Mouse (Mus musculus) small intestine, adult 2 months (tissue): Measurements from ENCODE around the gene Ifitm5.

ENCODE experiments used
- CTCF ChIP-seq: fragments of 200-500 bp; IDR thresholded peaks from 2 replicates; pipeline ENCODE4 v1.5.1; 2012; ENCODE audit warnings: low read depth, mild to moderate bottlenecking, control low read depth, inconsistent platforms, low read length, moderate library complexity, mixed read lengths; ENCODE audit not compliant: insufficient replicate concordance, insufficient read length; ENCODE audit errors: extremely low read depth
- POLR2A ChIP-seq: fragments of 200-500 bp; IDR thresholded peaks from 2 replicates; pipeline ENCODE4 v1.6.1; 2012; ENCODE audit warnings: low read depth, mild to moderate bottlenecking, control low read depth, inconsistent platforms, low read length, moderate library complexity

DNA sequence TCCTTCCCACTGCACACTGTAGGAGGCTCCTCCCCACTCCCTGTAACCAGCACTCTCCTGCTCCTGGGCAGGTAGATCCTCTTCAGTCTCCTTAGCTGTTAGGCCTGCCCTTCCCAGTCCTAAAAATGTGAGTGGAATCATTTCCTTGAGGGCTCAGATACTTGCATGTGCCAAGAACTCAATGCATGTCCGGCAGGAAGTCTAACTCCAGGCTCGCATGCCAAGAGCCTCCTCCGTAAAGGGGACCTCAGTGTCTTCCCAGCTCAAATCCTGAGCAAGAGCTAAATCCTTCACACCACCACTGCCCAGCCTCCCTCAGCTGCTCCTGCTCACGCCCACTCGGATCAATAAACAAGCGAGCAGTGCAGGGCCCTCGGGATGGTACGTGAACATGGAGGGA, 960 bp upstream of the Ifitm5 start:
- TF ChIP-seq POLR2A (no peak), CTCF (no peak)
